Mouse (Mus musculus): ENCODE measurements around the gene Taar5.

Gene Taar5

GRCm38 (mm10) chr10:24008143-24008542 lies 37.6 kb downstream of the Taar5 start:
- no peak for DNase-seq (ENCODE audit: low spot score in 2 of 2)
